Mouse (Mus musculus): Measurements from ENCODE around the gene Wdfy2. TPM values are rescaled to one million over a fixed set of nuclear protein-coding genes. Genes with fewer than 3 reads are reported as not detected.
A peak's percentile ranks its signal among the peaks of the same experiment; 100 is the strongest.
"Not testable (repeated sequence)": the region's sequence is repeated elsewhere in the genome, so short reads cannot be mapped to it uniquely, and the experiment has no call there.

The Wdfy2 gene
- polyA plus RNA-seq, 1 experiment: 3.3 TPM

DNA sequence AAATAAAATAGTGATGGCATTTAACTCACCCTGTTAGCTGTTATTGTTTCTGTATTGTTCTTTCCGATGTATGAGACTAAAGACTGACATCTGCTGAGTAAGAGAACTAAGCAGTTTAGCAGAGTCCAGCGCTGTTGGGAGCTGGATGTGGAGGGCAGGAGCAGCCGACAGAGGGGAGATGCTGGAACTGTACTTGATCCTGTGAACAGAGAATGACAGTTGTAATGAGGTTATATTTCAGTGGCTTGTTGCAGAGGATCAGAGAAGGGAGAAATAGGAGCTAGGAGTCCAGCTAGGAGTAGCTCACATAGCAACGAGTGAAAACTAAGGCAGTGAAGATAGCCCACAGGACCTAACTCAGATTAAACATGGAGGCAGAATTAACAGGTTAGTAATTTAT lies 36.3 kb downstream of the Wdfy2 start:
- 88% methylated on average over 4 of the region's 4 CpGs for WGBS
- no peak for DNase-seq (ENCODE audit: low read depth, low spot score)

DNA sequence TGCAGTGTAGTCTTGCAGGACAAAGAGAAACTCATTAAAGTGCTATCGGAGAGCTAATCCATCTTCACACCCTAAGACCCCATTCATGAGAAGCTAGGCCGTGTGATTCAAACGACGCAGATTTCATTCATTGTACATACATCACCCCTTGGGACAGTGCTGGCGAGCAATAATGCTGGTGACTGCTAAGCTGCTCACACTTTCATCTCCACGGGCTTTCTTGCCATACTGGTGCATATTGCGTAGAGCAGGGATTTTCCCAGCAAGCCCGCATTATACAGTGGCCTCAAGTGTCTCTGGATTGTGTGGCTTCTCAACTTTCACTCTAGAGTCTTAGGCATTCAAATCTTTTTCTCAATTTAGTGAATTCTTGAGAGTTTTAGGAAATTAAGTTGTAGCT lies 36.9 kb downstream of the Wdfy2 start:
- 93% methylated on average over 8 of the region's 8 CpGs for WGBS
- DNase-seq (ENCODE audit: low read depth, low spot score): no peak

DNA sequence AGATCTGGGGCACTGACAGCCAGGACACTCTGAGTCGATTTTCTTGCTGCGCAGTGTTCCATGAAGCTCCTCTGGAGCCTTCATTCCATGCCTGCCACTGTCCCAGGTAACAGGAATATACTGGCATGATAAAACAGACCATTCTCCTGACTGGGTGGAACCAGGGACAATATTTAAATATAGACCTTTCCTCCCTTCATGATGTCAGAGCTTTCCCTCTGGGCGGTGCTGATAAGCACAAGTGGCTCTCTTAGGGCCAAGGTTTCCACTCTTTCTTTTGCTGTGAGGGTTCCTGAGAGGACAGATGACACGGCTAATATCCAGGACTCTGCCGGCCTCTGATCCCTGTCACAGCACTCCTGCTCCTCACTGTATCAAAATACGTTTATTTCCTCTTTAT lies 40.6 kb downstream of the Wdfy2 start:
- DNase-seq (ENCODE audit: low read depth, low spot score): no peak
- 63% methylated on average over 6 of the region's 6 CpGs for WGBS

DNA sequence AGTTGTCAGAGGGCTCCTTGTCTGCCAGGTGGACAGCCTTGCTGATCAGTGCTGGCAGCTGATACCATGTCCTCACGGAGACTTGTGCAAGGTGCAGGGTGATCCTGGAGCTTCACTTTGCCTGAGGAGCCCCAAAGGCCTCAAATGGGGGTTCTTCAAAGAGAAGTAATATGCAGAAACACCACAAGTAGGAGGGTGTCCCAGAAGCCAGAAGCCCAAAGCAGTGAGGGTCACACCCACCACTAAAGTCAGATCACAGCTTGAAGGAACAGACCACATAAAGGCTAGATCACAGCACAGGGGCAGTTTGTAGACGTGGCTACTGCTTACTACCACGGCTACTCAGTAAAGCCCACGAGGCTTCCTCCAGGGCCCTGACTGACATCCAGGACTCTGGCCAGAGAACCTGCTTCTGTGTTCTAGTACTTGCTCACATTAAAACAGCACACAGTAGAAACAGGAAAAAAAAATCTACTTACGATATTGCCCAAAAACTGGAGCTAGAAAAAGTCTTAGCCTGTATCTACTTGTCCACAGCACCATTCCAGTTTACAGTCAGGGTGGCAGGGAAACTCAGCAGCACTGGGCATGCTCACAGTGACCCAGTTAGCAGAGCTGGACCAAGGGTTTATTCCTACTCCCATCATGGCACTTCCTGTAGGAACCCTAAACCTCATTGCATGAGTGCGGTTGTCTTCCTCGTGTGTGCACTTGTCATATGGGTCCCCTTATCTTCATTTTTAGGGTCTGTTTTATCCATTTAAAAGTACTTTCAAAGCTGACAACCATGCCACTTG lies 41.4 kb downstream of the Wdfy2 start:
- 65% methylated on average over 7 of the region's 7 CpGs for WGBS
- DNase-seq (ENCODE audit: low read depth, low spot score): no peak

DNA sequence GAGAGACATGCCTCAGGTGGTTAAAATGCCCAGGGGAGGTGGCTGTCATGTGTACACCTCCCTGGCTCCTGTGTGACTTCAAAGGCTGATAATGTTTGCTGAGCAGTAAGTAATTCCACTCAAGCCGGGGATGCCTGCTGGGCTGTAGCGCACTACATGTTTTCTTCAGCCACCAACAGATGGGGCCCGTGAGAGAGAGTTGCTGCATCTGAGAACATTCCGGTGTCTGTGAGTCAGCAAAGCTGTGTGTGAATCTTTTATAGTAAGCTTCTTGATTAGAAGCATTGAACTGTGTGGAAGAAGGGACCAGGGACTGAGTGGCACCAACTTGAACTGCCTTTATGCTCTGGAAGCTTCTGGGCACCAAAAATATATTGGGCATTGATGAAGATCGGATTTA lies 42.0 kb downstream of the Wdfy2 start:
- DNase-seq (ENCODE audit: low read depth, low spot score): peak; percentile 42
- 11% methylated on average over 5 of the region's 5 CpGs for WGBS

DNA sequence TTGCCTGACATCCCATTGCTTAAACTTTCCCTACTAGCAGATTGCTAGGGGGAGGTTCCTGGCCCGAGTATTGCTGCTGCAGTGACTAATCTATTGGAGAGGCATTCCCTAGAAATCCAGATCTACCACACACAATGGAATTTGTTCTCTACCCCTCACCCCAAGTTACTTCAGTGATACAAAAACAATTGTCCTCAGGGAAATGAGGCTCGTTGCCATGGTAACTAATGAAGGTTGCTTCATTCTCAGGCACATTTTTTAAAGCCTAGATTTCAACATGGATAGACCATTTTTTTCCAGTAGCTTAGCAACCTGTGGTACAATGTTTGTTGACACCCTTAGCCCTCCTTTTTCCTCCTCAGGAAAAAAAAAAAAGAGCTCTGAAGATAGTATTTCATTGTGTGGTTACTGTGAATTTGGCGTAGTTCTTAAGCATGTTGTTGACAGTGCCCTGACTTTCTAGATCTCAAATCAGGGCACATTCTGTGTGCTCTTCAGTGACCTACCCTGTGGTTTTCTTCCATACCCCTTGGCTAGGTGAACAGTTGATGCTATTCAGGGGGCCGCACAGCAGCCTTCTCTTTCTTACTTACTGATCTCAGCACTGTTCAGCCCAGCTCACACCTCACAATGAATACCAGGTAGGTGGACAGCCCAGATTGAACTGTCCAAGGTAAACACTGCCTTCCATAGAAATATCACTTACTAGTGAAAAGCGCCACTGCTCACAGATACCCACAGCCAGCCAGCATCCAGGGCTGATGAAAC lies 42.8 kb downstream of the Wdfy2 start:
- no peak for DNase-seq (ENCODE audit: low read depth, low spot score)
- 70% methylated on average over 5 of the region's 5 CpGs for WGBS

DNA sequence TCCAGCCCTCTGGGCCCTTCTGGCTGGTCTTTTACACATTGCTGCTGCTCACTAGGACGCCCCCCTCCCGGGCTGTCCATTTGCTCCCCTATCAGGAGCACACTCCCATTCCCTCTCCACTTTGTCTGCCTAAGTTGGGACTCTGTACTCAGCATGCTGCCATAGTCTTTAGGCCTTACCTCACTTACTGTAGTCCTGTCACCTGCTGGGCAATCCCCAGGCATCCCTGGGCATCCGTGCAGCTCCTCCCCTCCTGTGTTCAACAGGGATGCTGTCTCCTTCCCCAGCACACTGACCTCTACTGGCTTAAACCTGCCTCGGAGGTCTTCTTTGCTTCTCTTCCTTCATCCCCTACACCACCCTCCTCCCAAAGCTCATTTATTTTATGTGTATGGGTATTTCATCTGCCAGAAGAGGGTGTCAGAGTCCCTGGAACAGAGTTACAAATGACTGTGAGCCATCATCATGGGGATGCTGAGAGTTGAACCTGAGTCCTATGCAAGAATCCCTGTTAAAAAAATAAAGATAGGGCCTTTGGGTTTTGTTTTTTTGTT lies 44.7 kb downstream of the Wdfy2 start:
- WGBS: 60% methylated on average over 4 of the region's 4 CpGs
- DNase-seq (ENCODE audit: low read depth, low spot score): no peak

DNA sequence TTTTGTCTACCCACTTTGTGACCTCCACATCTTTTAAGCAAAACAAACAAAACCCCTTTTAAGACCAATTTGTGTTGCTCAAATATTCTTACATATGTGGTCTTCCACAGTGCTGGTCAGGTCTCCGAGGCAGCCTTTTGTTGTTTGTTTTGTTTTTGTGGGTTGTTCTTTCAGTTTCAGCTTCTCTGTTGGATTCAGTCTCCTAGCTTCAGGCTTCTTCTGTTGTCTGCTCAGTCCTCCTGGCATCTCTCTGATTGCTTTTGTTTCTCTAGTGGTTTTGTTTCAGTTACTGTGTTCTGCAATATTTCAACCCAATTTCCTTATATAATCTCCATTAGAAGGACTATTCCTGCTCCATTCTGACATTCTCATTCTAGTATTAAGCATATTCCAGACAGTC lies 46.1 kb downstream of the Wdfy2 start:
- WGBS: 33% methylated on average over 1 of the region's 1 CpGs

DNA sequence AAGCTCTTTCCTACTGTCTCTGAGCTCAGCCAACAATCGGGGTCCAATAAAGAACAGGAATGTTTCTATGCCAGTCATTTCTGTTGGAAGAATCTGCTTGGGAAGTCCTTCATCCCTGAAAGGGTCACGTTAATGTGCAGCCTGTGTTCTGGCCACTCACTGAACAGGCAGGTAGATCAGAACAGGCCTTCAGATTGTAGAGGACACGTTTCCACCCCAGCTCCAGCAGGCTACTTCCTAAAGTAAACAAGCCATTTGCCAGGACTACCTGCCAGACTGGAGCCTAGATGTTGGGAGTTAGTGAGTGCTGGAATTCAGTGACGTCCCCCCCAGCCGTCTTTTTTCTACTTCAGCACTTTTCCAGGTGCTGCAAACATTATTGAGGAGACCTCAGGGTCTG lies 46.7 kb downstream of the Wdfy2 start:
- no peak for DNase-seq (ENCODE audit: low read depth, low spot score)
- WGBS: 32% methylated on average over 5 of the region's 5 CpGs

More for the DNA sequence above, 46.1 kb downstream of the Wdfy2 start:
- no peak for DNase-seq (ENCODE audit: low read depth, low spot score)

DNA sequence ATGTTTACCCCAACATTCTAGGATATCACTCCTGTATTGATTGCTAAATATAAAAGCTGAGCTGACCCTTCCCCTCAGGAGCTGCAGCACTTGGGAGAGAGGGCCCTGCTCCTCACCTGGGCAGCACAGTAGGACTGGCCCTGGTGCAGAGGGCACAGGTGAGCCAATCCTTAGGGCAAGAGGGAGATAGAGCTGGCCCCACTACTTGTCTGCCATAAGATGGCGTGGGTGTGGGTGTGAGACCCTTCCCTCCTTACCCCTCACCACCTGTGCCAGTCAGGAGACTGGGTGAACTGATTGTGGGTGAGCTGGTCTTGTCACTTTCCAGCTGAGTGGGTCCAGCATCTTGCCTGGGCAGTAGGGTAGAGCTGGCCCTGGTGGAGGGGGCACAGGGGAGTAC lies 47.2 kb downstream of the Wdfy2 start:
- DNase-seq (ENCODE audit: low read depth, low spot score): no peak
- WGBS: 81% methylated on average over 1 of the region's 1 CpGs

DNA sequence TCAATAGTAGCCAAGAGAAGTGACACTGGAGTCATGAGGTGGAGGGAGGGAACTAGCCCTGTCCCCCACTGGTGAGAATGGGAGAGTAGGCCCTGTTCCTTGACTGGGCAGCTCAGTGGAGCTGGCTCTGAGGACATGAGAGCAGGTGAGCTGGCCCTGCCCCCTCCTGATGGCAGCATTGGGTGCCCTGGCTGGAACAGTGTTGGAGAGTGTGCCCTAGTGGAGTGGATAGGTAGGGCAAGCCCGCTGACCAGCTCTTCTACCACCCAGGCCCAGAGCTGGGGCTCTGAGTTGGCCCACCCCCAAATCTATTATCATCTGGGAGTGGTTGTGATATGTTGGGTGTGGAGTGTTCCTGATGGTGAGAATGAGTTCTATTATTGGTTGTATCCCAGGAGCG lies 47.7 kb downstream of the Wdfy2 start:
- DNase-seq (ENCODE audit: low read depth, low spot score): no peak
- 83% methylated on average over 2 of the region's 2 CpGs for WGBS

DNA sequence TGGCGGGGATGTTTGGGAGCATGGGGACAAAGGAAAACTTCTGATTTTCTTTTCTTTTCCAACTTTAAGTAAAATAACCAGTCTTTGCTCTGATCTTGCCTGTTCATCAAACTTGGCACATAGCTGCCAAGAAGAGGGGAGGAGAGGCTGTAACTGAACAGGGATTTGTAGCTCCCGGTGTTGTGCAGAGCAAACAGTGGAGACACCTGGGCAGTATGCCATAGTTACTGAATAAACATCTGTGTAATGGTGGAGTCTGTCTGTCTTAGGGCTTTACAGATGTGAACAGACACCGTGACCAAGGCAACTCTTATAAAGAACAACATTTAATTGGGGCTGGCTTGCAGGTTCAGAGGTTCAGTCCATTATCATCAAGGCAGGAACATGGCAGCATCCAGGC lies 53.9 kb downstream of the Wdfy2 start:
- WGBS: 46% methylated on average over 3 of the region's 3 CpGs
- no peak for DNase-seq (ENCODE audit: low read depth, low spot score)

DNA sequence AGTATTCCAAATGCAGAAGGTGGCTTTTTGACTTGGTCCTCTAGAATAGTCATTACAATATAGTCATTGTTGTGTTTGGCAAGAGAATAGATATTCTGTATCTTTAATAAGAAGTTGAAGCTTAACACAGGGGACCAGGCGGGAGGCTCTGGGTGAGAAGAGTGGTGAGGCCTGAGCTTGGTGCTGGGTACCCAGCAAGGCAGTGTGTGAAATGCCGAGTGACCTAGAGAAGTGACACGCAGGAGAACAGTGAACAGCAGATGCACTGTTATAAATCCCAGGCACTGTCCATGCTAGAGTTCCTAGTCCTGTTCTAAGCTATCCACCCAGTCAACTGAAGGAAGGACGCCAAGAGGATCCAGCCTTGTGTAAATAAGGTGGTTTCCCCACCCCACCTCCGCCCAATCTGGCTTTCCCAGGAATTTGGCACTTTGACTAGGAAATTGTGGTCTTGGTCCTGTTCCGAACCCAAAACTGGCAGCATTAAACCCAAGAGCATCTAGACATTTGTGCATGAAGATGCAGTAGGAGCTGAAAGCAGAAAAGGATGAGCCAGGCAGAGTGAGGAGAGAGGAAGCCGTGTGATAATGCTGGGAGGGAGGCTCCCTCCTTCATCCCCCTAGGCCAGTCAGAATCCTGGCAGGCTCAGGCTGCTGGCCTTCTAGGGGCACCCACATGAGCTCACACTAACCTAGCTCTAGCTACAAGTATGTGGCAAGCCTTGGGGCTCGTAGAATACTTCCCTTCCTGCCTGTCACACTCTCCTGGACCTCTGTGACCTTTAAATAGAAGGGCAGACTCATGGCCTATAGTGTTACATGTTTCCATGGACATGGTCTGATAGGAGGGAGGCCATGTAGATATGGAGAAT lies 55.5 kb downstream of the Wdfy2 start:
- 40% methylated on average over 8 of the region's 8 CpGs for WGBS
- DNase-seq (ENCODE audit: low read depth, low spot score): no peak

DNA sequence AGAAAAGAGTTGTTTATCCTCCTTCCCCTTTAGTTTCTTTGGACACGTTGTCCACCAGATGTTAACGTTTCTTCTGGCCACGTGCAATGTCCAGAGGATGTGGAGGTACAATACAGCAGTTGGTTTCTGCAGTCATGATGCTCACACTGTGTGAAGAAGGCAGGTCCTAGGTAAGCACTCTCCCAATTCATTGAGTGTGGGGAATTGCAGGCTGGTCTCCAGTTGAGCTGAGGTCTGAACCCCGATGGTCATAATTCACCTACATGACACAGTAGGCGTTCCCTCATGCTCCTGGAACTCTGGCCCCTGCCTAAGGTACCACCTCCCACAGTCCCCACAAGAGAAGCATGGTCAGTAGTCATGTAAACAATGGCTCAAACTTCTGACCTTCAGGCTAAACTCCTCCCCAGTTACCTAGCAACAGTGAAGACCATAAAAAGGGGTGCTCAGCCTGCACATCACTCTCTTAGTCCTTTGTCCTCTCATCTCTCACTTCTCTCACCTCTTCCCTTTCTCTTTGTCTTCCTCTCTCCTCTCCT lies 56.2 kb downstream of the Wdfy2 start:
- DNase-seq (ENCODE audit: low read depth, low spot score): not testable (repeated sequence)
- WGBS: 69% methylated on average over 5 of the region's 5 CpGs

DNA sequence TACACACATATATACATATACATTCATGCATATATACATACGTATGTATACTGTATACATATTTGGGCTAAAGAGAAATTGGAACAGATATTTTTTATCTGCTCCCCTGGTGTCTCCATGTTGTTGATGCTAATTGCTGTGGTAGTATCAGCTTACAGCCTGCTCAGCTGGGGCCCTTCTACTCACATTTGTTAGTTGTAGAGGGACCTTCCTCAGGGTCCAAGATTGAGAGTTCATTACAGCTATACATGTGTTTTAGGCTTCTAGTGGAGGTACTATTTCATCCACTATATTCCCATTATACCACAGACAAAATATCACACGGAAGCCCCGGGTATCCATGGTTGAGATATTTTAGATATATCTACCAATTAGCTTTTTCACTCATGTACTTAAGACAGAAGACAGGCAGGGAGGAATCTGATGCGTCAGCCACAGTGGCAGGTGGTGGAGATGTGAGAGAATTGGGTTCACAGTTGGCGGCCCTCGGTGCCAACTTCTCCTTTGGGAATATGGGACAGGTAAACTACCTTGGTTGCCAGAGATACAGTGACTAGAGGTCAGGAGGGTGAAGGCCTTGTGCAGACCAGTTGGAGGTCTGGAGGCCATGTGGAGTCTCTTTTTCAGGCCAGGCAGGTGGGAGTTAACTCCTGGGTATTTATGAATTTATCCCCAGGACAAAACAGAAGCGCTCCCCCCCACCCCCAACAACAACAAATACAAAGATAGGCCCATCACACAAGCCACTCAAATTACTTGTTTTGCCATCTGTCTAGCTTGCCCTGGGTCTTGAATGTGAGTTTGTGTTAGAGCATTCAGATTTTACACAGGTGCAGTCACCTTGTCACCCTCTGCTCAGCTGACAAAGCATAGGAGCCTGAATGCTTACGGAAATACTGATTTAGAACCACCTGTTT lies 57.7 kb downstream of the Wdfy2 start:
- 95% methylated on average over 8 of the region's 8 CpGs for WGBS
- DNase-seq (ENCODE audit: low read depth, low spot score): no peak

DNA sequence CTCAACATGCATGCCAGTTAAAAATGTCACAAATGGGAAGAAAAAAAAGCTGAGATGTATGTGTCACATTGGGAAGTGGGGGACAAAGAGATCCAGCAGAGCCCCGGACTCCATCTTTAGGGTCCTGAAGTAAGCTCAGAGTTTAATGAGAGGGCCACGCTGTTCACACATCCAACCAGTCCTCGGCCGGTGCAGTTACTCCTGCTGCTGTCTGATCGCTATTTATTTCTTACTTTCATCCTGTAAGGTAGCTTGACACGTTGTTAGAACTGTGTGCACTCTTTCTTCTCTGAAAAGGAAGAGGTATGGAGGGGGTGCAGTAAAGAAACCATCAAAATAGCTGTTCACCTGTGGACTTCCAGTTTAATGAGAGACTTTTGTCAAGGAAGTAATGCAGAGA lies 60.6 kb downstream of the Wdfy2 start:
- no peak for DNase-seq (ENCODE audit: low read depth, low spot score)
- WGBS: 52% methylated on average over 6 of the region's 6 CpGs

DNA sequence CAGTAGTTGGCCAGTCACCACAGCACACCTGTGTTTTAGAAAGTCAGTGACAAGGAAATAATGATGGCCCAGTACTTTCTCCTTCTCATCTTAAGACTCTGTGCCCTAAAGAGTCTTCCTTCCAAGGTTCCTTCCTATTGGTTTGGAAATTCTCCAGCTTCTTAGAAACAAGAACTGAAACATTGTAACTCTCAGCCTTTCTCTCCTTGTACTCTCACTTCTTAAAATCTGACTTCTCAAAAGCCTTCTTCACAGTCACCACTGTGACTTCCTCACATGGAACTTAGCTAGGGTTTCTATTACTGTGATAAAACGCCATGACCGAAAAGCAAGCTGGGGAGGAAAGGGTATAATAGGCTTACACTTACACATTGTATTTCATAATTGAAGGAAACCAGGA lies 70.4 kb downstream of the Wdfy2 start:
- no peak for DNase-seq (ENCODE audit: low read depth, low spot score)

DNA sequence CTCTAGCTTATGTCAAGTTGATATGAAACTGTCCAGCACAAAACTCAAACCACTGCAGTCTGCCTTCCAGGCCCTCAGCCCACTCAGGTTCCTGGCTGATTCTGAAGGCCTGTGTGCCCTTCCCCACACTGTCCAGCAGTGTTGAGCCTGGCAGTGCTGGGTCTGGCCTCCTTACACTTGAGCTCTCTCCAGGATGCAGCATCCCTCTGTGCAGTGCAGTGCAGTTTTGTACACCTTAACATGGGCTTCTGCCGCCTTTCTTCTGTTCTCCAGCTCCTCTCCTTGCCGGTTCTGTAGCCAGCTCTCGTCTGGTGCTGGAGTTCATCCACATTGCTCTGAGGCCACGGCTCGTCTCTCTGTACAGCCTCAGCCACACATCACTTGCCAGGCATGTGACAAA lies 71.1 kb downstream of the Wdfy2 start:
- 75% methylated on average over 5 of the region's 5 CpGs for WGBS
- no peak for DNase-seq (ENCODE audit: low read depth, low spot score)

More for the DNA sequence above, 70.4 kb downstream of the Wdfy2 start:
- 92% methylated on average over 2 of the region's 2 CpGs for WGBS

DNA sequence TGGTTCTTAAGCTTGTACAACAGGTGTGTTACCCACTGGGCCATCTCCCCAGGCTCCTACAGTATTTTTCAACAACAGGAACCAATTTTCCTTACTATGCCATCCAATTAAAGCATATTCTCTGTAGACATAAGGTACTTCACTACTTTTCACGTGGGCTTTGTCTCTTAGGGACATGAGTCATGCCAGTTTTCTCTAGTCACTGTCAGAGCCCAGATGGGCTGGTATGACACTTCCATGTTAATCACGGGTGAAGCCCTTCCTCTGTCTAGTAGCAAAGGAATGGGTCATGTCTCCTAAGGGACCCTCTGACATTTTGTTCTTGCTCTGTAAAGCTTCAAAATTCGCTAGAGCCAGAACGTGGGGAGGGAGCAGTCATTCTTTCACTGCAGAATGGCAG lies 73.4 kb downstream of the Wdfy2 start:
- WGBS: 79% methylated on average over 4 of the region's 4 CpGs
- DNase-seq (ENCODE audit: low read depth, low spot score): no peak

Data from large intestine, adult 2 months (tissue).